Mouse (Mus musculus) lung, embryonic 15.5 days (tissue): ENCODE measurements at regions not wholly inside any gene's neighbourhood (a gene's known extent, or its start where the extent isn't known, plus 50 kb on each side); places are given as distances from the start of the nearest gene placed in this dataset.

Experiments used
- ATAC-seq: fragments of 200-750 bp; cut with Nextera tagmentation; 2 replicates; pipeline ENCODE4 v1.8.0; 2017; ENCODE audit warnings: moderate number of reproducible peaks, borderline replicate concordance; ENCODE audit not compliant: low FRiP score, low TSS enrichment; ENCODE audit errors: extremely low read depth
- H3K27ac ChIP-seq: fragments of 300-500 bp; sonication (generic); 2 replicates; pipeline ENCODE4 v1.5.1; 2015; ENCODE audit warnings: moderate library complexity, mild to moderate bottlenecking, inconsistent platforms
- H3K27me3 ChIP-seq: fragments of 300-500 bp; sonication (generic); 2 replicates; pipeline ENCODE4 v1.6.1; 2015; ENCODE audit warnings: inconsistent platforms
- H3K36me3 ChIP-seq: fragments of 300-500 bp; sonication (generic); 2 replicates; pipeline ENCODE4 v1.6.1; 2015; ENCODE audit warnings: inconsistent platforms
- H3K4me1 ChIP-seq: fragments of 300-500 bp; sonication (generic); 2 replicates; pipeline ENCODE4 v1.6.1; 2015; ENCODE audit warnings: inconsistent platforms
- H3K4me2 ChIP-seq: fragments of 300-500 bp; sonication (generic); 2 replicates; pipeline ENCODE4 v1.6.1; 2015; ENCODE audit warnings: inconsistent platforms, mild to moderate bottlenecking, moderate library complexity
- H3K4me3 ChIP-seq: fragments of 300-500 bp; sonication (generic); 2 replicates; pipeline ENCODE4 v1.5.1; 2015; ENCODE audit warnings: mild to moderate bottlenecking, inconsistent platforms
- H3K9ac ChIP-seq: fragments of 300-500 bp; sonication (generic); 2 replicates; pipeline ENCODE4 v1.6.1; 2015; ENCODE audit warnings: inconsistent platforms
- H3K9me3 ChIP-seq: fragments of 300-500 bp; sonication (generic); 2 replicates; pipeline ENCODE4 v1.6.1; 2016; ENCODE audit warnings: inconsistent platforms
- WGBS: fragments of 180-500 bp; shearing (Covaris S2); methylation state at CpG from one replicate; pipeline ENCODE4 v1.1.7; 2015; 5-methylcytosine and 5-hydroxymethylcytosine counted together

DNA sequence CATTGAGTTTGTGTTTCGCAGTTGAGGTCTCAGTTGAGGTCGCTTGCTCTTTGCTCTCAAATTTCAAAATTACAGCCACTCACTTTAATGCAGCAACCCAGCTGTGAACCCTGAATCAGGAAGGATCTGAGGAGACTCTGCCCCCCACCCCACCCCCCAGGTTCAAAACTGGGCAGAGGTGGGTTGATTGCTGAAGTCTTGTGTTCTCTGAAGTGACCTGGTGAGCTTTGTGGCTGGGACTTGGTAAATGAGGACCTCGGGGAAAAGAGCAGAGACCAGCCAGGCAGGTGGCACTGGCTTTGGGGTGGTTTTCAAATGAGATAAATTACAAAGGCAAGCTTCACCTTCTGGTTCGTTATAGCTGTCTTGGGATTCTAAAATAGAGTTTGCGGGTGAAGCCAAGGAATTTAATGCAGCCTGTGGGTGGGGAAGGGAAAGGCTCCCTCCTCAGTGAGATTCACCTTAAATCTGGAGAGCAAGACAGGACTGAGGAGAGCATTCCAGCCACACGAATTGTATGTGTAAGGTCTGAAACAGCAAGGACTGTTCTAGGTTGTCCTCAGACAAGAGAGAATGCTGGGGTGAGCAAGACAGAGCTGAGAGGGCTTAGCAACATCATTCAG, 145.7 kb downstream of the Cxcl12 start:
- WGBS = 56% methylated on average over 6 of the region's 6 CpGs
- no peak for ATAC-seq
- no peak overlapping the region for H3K9ac ChIP-seq

DNA sequence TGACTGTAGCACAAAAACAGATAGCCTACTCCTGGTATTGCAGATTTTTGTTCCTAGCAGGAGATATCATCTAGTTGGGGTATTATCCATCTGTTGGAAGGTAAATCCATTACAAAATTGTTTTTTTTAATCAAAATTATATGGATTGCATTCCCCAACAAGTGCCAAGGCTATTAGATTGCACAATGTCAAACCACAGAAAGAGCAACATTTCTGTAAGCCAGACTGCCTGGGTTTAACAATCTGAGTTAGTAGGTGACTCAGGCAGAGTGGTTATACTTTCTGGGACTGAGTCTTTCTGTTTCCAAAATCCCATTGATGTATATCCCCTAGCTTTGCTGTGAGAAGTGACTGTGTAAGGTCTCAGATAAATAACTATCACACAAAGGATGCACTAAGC, 155.0 kb downstream of the Cxcl12 start:
- no peaks in the 10 kb centered on the region for H3K27me3 ChIP-seq
- no peak overlapping the region for H3K4me2 ChIP-seq
- no peak for ATAC-seq
- no peaks in the 10 kb centered on the region for H3K9me3 ChIP-seq
- no peak overlapping the region for H3K9ac ChIP-seq
- no peak overlapping the region for H3K4me3 ChIP-seq
- H3K4me1 ChIP-seq = no peaks in the 10 kb centered on the region
- no peaks in the 10 kb centered on the region for H3K36me3 ChIP-seq
- H3K27ac ChIP-seq = no peak overlapping the region

More for the DNA sequence above, 145.7 kb downstream of the Cxcl12 start:
- Histone ChIP-seq H3K9me3 (no peaks in the 10 kb centered on the region), H3K4me2 (no peak overlapping the region), H3K4me3 (no peak overlapping the region), H3K27me3 (no peaks in the 10 kb centered on the region), H3K4me1 (no peaks in the 10 kb centered on the region), H3K36me3 (no peaks in the 10 kb centered on the region), H3K27ac (no peak overlapping the region)

GRCm38 (mm10) chr6:117323850-117324249, 155.5 kb downstream of the Cxcl12 start:
- no peak for ATAC-seq
- Histone ChIP-seq H3K36me3 (no peaks in the 10 kb centered on the region), H3K4me1 (no peaks in the 10 kb centered on the region), H3K4me3 (no peak overlapping the region), H3K9ac (no peak overlapping the region), H3K4me2 (no peak overlapping the region), H3K27me3 (no peaks in the 10 kb centered on the region), H3K9me3 (no peaks in the 10 kb centered on the region), H3K27ac (no peak overlapping the region)
- WGBS = 37% methylated on average over 3 of the region's 3 CpGs

GRCm38 (mm10) chr6:117326835-117327775, 158.8 kb downstream of the Cxcl12 start:
- H3K4me3 ChIP-seq = no peak overlapping the region
- no peaks in the 10 kb centered on the region for H3K4me1 ChIP-seq
- H3K9me3 ChIP-seq = no peaks in the 10 kb centered on the region
- WGBS = 67% methylated on average over 18 of the region's 18 CpGs
- no peaks in the 10 kb centered on the region for H3K36me3 ChIP-seq
- no peak overlapping the region for H3K9ac ChIP-seq
- ATAC-seq = no peak
- H3K27ac ChIP-seq = no peak overlapping the region
- H3K4me2 ChIP-seq = no peak overlapping the region
- no peaks in the 10 kb centered on the region for H3K27me3 ChIP-seq

DNA sequence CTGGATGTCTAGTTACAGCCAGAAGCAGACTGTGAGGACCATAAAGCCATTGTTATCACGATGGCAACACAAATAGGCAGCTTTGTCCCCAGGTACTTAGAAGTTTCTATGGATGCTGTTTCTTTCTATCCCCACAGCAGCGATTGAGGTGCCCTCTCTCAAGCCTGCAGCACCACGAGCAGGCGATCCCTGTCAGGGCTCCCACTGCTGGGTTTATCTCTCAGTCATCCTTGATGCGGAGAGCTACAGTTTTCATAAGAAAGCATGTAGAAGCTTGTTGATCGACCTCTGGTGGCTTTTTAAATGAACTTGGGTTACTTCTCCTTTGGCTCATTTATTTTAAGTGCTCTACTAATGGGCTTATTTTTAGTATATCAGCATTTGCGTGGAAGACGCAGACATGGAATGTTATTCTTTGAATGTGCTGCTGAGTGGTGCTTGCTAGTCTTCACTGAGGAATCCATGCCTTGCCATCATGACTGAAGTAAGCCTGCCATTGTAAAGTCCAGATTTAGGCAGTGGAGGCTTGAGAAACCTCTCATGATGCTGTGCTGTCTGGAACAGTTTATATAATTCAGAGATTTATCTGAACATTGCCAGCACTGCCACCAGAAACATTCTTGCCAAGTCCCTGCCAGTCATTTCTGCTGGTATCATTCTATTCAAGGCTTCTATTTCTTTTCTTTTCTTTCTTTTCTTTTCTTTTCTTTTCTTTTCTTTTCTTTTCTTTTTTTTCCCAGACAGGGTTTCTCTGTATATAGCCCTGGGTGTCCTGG, 161.0 kb downstream of the Cxcl12 start:
- Histone ChIP-seq H3K27ac (no peak overlapping the region), H3K4me1 (no peaks in the 10 kb centered on the region), H3K4me2 (no peak overlapping the region), H3K9ac (no peak overlapping the region), H3K36me3 (no peaks in the 10 kb centered on the region), H3K9me3 (no peaks in the 10 kb centered on the region), H3K4me3 (no peak overlapping the region), H3K27me3 (no peaks in the 10 kb centered on the region)
- no peak for ATAC-seq
- WGBS = 63% methylated on average over 8 of the region's 8 CpGs

DNA sequence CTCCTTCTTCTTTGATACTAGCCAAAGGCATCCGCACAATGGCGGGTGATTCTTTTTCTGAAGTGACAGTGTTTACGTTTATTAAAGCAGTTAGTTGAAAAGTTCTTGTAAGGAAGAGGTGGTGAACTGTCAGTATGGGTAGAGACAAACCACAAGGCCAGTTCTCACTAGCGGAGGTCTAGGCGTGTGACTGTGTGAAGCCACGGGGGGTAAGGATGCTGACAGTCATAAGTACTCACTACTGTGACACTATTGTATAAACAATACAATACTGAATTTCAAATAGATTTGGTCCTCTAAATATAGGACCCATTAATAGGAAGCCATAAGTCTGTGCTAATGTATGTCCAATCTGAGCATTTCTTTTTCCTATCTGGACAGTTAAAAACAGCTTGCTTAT, 161.9 kb downstream of the Cxcl12 start:
- WGBS = 38% methylated on average over 6 of the region's 6 CpGs
- H3K27ac ChIP-seq = no peak overlapping the region
- no peak overlapping the region for H3K4me2 ChIP-seq
- H3K9me3 ChIP-seq = no peaks in the 10 kb centered on the region
- ATAC-seq = no peak
- no peaks in the 10 kb centered on the region for H3K36me3 ChIP-seq
- no peak overlapping the region for H3K9ac ChIP-seq
- H3K27me3 ChIP-seq = no peaks in the 10 kb centered on the region
- H3K4me1 ChIP-seq = no peaks in the 10 kb centered on the region
- H3K4me3 ChIP-seq = no peak overlapping the region

- no peak for ATAC-seq
- no peak overlapping the region for H3K27ac ChIP-seq
- 32% methylated on average over 5 of the region's 5 CpGs for WGBS
These were observed 162.5 kb downstream of the Cxcl12 start for GRCm38 (mm10) chr6:117330726-117331360.

GRCm38 (mm10) chr6:117332641-117333040, 164.3 kb downstream of the Cxcl12 start:
- no peaks in the 10 kb centered on the region for H3K27me3 ChIP-seq
- no peaks in the 10 kb centered on the region for H3K9me3 ChIP-seq
- 28% methylated on average over 6 of the region's 6 CpGs for WGBS
- no peak for ATAC-seq
- H3K4me2 ChIP-seq = no peak overlapping the region
- no peak overlapping the region for H3K4me3 ChIP-seq
- H3K27ac ChIP-seq = no peak overlapping the region
- H3K4me1 ChIP-seq = no peaks in the 10 kb centered on the region
- H3K9ac ChIP-seq = no peak overlapping the region
- H3K36me3 ChIP-seq = no peaks in the 10 kb centered on the region

More at GRCm38 (mm10) chr6:117330726-117331360, 162.5 kb downstream of the Cxcl12 start:
- Histone ChIP-seq H3K9me3 (no peaks in the 10 kb centered on the region), H3K4me2 (no peak overlapping the region), H3K36me3 (no peaks in the 10 kb centered on the region), H3K4me3 (no peak overlapping the region), H3K27me3 (no peaks in the 10 kb centered on the region), H3K9ac (no peak overlapping the region), H3K4me1 (no peaks in the 10 kb centered on the region)

- H3K9ac ChIP-seq = no peak overlapping the region
- no peaks in the 10 kb centered on the region for H3K36me3 ChIP-seq
- H3K4me3 ChIP-seq = no peak overlapping the region
- H3K4me2 ChIP-seq = no peak overlapping the region
- H3K4me1 ChIP-seq = no peaks in the 10 kb centered on the region
- H3K27ac ChIP-seq = no peak overlapping the region
- ATAC-seq = no peak
- H3K27me3 ChIP-seq = no peaks in the 10 kb centered on the region
- 79% methylated on average over 3 of the region's 3 CpGs for WGBS
- no peaks in the 10 kb centered on the region for H3K9me3 ChIP-seq
These were observed 173.8 kb downstream of the Cxcl12 start for GRCm38 (mm10) chr6:117342123-117342522.

- no peak for ATAC-seq
- Histone ChIP-seq H3K9ac (no peak overlapping the region), H3K27ac (no peak overlapping the region), H3K4me3 (no peak overlapping the region), H3K36me3 (no peaks in the 10 kb centered on the region), H3K4me1 (no peaks in the 10 kb centered on the region), H3K9me3 (no peaks in the 10 kb centered on the region), H3K4me2 (no peak overlapping the region), H3K27me3 (no peaks in the 10 kb centered on the region)
- WGBS = 91% methylated on average over 1 of the region's 1 CpGs
These were observed 179.0 kb downstream of the Cxcl12 start for GRCm38 (mm10) chr6:117347356-117347755.

- Histone ChIP-seq H3K9me3 (no peaks in the 10 kb centered on the region), H3K4me2 (no peak overlapping the region), H3K27ac (no peak overlapping the region), H3K27me3 (no peaks in the 10 kb centered on the region), H3K4me1 (no peaks in the 10 kb centered on the region), H3K9ac (no peak overlapping the region), H3K4me3 (no peak overlapping the region), H3K36me3 (no peaks in the 10 kb centered on the region)
- no peak for ATAC-seq
- WGBS = 68% methylated on average over 1 of the region's 1 CpGs
These were observed 183.5 kb downstream of the Cxcl12 start for GRCm38 (mm10) chr6:117351846-117352245.
